Mouse (Mus musculus) lung, postnatal 0 days (tissue): ENCODE measurements around the gene Tab2.

Experiments
- CTCF ChIP-seq: IDR thresholded peaks from 2 replicates; pipeline ENCODE4 v1.5.1; 2016; ENCODE audit warnings: antibody characterized with exemption, mild to moderate bottlenecking
- EP300 ChIP-seq: IDR thresholded peaks from 2 replicates; pipeline ENCODE4 v1.6.1; 2016; ENCODE audit warnings: antibody characterized with exemption, mild to moderate bottlenecking, control low read depth

GRCm38 (mm10) chr10:7928996-7929395 lies 27.0 kb downstream of the Tab2 start:
- TF ChIP-seq EP300 (no peak), CTCF (no peak)
